Mouse (Mus musculus) forebrain, embryonic 14.5 days (tissue): ENCODE results near the gene Cenpp. TPM values are rescaled to one million over a fixed set of nuclear protein-coding genes. Genes with fewer than 3 reads are reported as not detected.
A peak's percentile ranks its signal among the peaks of the same experiment; 100 is the strongest.

Experiments
- ATAC-seq: fragments of 200-750 bp; cut with Nextera tagmentation; 2 replicates; pipeline ENCODE4 v1.8.0; 2017; ENCODE audit warnings: mild to moderate bottlenecking, moderate library complexity
- DNase-seq: peaks from one replicate; pipeline ENCODE4 v3.0.0-alpha.2; 2015; ENCODE audit warnings: low spot score
- H3K27ac ChIP-seq: fragments of 300-500 bp; sonication (generic); 2 replicates; pipeline ENCODE4 v1.5.1; 2014; ENCODE audit warnings: low read depth, mild to moderate bottlenecking, control low read depth, low read length, moderate library complexity
- H3K27me3 ChIP-seq: fragments of 300-500 bp; sonication (generic); replicated peaks from 2 replicates; pipeline ENCODE4 v1.6.1; 2014; ENCODE audit warnings: low read length, control low read depth, mixed read lengths; ENCODE audit not compliant: control insufficient read depth, insufficient read depth
- H3K36me3 ChIP-seq: fragments of 300-500 bp; sonication (generic); 2 replicates; pipeline ENCODE4 v1.6.1; 2014; ENCODE audit warnings: low read length, control low read depth; ENCODE audit not compliant: control insufficient read depth, insufficient read depth
- H3K4me1 ChIP-seq: fragments of 300-500 bp; sonication (generic); 2 replicates; pipeline ENCODE4 v1.6.1; 2014; ENCODE audit warnings: antibody characterized with exemption, low read length, control low read depth; ENCODE audit not compliant: control insufficient read depth, insufficient read depth
- H3K4me2 ChIP-seq: fragments of 300-500 bp; sonication (generic); 2 replicates; pipeline ENCODE4 v1.6.1; 2014; ENCODE audit warnings: mild to moderate bottlenecking, control low read depth, low read length
- H3K4me3 ChIP-seq: fragments of 300-500 bp; sonication (generic); 2 replicates; pipeline ENCODE4 v1.5.1; 2014; ENCODE audit warnings: low read depth, low read length, control low read depth
- H3K9ac ChIP-seq: fragments of 300-500 bp; sonication (generic); 2 replicates; pipeline ENCODE4 v1.6.1; 2014; ENCODE audit warnings: mild to moderate bottlenecking, low read length, control low read depth, moderate library complexity
- H3K9me3 ChIP-seq: fragments of 300-500 bp; sonication (generic); replicated peaks from 2 replicates; pipeline ENCODE4 v1.6.1; 2016; ENCODE audit warnings: low read length, control low read depth, mixed read lengths; ENCODE audit not compliant: control insufficient read depth
- WGBS: fragments of 180-500 bp; shearing (Covaris S2); extraction: QIAGEN DNeasy Blood & Tissue Kit; methylation state at CpG from one replicate; pipeline ENCODE4 v1.1.7; 2014; 5-methylcytosine and 5-hydroxymethylcytosine counted together
- polyA plus RNA-seq: library from polyadenylated mRNA; unstranded; fragments of >200 nt; fragmentation: Nextera tagmentation; extraction: Ambion mirVana; gene quantifications from 2 replicates; pipeline ENCODE4 v1.2.1, GENCODE M21; 2014

Gene Cenpp
- polyA plus RNA-seq, 1 experiment from 2014 or later = 20.0 TPM

- DNase-seq (no peak), ATAC-seq (no peak)
- WGBS = 39% methylated on average over 2 of the region's 2 CpGs
- Histone ChIP-seq H3K27ac (no peak overlapping the region), H3K36me3 (peaks cover under 1% of the 10 kb centered on the region; the same call in 1 of the 2 replicates), H3K27me3 (no peaks in the 10 kb centered on the region), H3K9me3 (no peaks in the 10 kb centered on the region), H3K4me1 (peaks cover 3% of the 10 kb centered on the region; the same call in 1 of the 2 replicates), H3K4me2 (no peak overlapping the region), H3K4me3 (no peak overlapping the region), H3K9ac (no peak overlapping the region)
Observed at GRCm38 (mm10) chr13:49651136-49651535, 1.4 kb downstream of the Cenpp start.

GRCm38 (mm10) chr13:49646019-49646418 is 6.6 kb downstream of the Cenpp start:
- H3K9me3 ChIP-seq = no peaks in the 10 kb centered on the region
- H3K36me3 ChIP-seq = no peaks in the 10 kb centered on the region
- H3K4me2 ChIP-seq = no peak overlapping the region
- ATAC-seq = no peak
- H3K27ac ChIP-seq = no peak overlapping the region
- 74% methylated on average over 1 of the region's 1 CpGs for WGBS
- H3K27me3 ChIP-seq = no peaks in the 10 kb centered on the region
- no peak overlapping the region for H3K4me3 ChIP-seq
- no peak overlapping the region for H3K9ac ChIP-seq
- no peak for DNase-seq
- H3K4me1 ChIP-seq = no peaks in the 10 kb centered on the region

DNA sequence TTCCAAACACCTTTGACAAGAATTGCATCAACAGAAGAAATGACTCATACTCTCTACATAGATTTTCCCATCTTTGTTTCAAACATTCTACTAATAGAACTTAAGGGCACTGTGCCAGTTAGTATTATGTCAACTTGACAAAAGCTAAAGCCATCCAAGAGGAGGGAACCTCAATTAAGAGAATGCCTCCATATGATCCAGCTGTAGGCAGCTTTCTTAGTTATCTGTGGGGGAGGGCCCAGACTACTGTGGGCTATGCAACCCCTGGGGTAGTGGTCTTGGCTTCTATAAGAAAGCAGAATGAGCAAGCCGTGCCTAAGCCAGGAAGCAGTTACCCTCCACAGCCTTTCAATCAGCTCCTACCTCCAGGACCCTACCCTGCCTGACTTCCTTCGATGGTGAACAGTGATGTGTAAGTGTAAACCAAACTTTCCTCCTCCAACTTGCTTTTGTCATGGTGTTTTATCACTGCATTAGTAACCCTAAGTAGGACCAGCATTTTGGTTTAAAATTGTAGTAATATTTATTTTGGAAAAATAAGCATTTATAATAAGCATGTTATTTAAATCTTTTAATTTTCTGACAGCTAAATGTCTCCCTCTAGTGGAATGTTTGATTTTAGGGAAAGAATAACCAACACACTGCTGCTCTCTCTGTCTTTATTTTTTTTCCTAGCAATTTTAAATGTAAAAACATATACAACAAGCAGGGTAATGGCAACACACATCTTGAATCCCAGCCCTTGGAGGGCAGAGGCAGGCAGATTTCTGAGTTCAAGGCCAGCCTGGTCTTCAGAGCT is 7.7 kb downstream of the Cenpp start:
- DNase-seq (peak; percentile 61), ATAC-seq (no peak)
- H3K4me1 ChIP-seq = no peaks in the 10 kb centered on the region
- no peak overlapping the region for H3K27ac ChIP-seq
- no peaks in the 10 kb centered on the region for H3K9me3 ChIP-seq
- no peak overlapping the region for H3K4me2 ChIP-seq
- no peak overlapping the region for H3K9ac ChIP-seq
- no peaks in the 10 kb centered on the region for H3K36me3 ChIP-seq
- no peak overlapping the region for H3K4me3 ChIP-seq
- H3K27me3 ChIP-seq = no peaks in the 10 kb centered on the region
- WGBS = 72% methylated on average over 2 of the region's 2 CpGs

DNA sequence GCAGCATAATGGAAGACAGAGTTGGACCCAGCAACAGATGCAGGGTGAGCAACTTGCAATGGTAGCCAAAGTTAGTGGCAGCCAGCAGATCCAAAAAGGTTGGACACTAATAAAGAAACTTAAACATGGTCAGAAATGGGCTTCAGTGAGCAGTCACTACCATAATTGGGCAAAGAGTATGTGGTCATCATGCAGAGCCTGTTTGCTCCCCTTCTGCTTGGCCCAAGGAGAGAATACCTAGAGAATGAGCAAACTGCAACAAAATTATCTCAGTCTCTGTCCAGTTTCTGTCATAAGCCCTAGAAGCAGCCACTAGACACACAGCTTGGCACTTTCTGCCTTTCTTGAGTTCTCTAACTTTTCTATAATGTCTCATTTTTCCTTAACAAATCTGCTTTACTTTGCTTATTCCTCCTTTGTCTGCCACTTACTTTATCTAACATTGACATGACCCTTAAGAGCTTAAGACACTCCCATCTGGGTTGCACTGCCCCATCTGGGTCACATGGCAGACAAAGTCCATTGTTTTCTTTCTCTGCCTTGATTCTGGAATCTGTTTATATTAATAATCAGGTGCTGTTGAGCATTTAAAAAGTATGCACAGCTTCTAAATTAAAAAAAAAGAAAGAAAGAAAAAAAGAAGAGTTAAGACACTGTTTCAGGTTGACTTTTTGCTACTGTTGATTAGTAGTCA is 8.8 kb downstream of the Cenpp start:
- H3K4me2 ChIP-seq = no peak overlapping the region
- no peaks in the 10 kb centered on the region for H3K9me3 ChIP-seq
- H3K36me3 ChIP-seq = no peaks in the 10 kb centered on the region
- H3K27ac ChIP-seq = no peak overlapping the region
- H3K27me3 ChIP-seq = no peaks in the 10 kb centered on the region
- no peak overlapping the region for H3K4me3 ChIP-seq
- no peak overlapping the region for H3K9ac ChIP-seq
- ATAC-seq (no peak), DNase-seq (no peak)
- no peaks in the 10 kb centered on the region for H3K4me1 ChIP-seq

DNA sequence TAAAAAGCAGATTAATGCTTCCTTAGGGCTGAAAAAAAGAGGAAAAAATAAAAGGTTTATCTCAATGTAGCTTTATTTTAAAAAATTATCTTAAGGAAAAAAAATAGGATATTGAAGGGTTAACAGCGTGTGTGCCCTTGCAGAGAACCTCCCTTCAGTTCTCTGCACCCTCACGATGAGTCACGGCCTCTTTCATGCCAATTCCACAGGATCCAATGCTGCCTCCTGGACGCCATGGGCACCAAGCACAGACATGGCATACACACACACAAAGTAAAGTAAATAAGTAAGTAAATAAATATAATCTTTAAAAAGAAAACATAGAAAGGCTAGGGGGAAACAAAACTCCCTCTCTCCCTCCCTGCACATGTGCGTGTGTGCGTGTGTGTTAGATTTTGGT is 9.9 kb downstream of the Cenpp start:
- H3K9ac ChIP-seq = no peak overlapping the region
- DNase-seq (no peak), ATAC-seq (no peak)
- no peak overlapping the region for H3K4me3 ChIP-seq
- H3K4me1 ChIP-seq = no peaks in the 10 kb centered on the region
- no peak overlapping the region for H3K4me2 ChIP-seq
- H3K27me3 ChIP-seq = no peaks in the 10 kb centered on the region
- H3K36me3 ChIP-seq = no peaks in the 10 kb centered on the region
- 73% methylated on average over 6 of the region's 6 CpGs for WGBS
- no peaks in the 10 kb centered on the region for H3K9me3 ChIP-seq
- H3K27ac ChIP-seq = no peak overlapping the region

DNA sequence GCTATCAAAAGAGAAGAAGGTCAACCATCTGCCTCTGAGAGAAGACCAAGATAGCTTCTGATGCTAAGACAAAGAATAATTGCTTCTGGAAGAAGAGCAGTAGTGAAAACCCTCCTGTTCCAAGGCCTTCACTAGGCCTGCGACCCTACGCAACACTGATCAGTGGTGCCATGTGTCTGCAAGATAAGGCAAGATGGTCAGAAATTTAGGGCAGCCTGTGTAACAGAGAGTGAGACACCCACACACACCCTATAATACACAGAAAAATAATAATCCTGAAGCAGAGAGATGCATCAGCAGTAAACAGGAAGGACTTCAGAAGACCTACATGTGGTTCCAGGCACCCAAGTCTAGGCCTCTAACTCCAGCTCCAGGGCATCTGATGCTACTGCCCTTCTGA is 12.6 kb downstream of the Cenpp start:
- H3K9ac ChIP-seq = no peak overlapping the region
- H3K9me3 ChIP-seq = no peaks in the 10 kb centered on the region
- ATAC-seq (no peak), DNase-seq (no peak)
- H3K27me3 ChIP-seq = no peaks in the 10 kb centered on the region
- no peaks in the 10 kb centered on the region for H3K36me3 ChIP-seq
- no peak overlapping the region for H3K4me2 ChIP-seq
- no peaks in the 10 kb centered on the region for H3K4me1 ChIP-seq
- H3K27ac ChIP-seq = no peak overlapping the region
- WGBS = 96% methylated on average over 2 of the region's 2 CpGs
- H3K4me3 ChIP-seq = no peak overlapping the region

DNA sequence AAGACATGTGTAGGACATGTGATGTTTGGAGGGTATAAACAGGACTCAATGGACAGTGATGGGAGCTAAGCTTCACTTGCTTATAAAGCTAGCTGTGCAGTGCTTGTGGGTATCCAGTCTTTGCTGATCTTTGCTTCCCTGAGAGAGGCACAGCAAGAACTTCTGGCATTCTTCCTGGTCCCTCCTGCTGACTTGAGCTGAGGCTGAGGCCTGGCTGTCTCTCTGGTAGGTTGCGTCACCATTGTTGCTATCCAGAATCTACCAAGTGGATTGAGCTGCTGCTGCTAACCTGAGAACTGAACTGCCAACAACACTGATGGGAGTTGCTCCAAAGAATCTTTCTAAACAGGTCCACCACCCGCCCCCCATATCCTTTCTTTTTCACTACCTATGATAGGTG is 23.5 kb downstream of the Cenpp start:
- H3K4me2 ChIP-seq = no peak overlapping the region
- DNase-seq = no peak
- no peaks in the 10 kb centered on the region for H3K36me3 ChIP-seq
- no peak for ATAC-seq
- H3K27ac ChIP-seq = no peak overlapping the region
- no peak overlapping the region for H3K9ac ChIP-seq
- H3K4me3 ChIP-seq = no peak overlapping the region
- no peaks in the 10 kb centered on the region for H3K9me3 ChIP-seq
- H3K27me3 ChIP-seq = no peaks in the 10 kb centered on the region
- 87% methylated on average over 2 of the region's 2 CpGs for WGBS
- H3K4me1 ChIP-seq = no peaks in the 10 kb centered on the region

- Histone ChIP-seq H3K27ac (no peak overlapping the region), H3K4me3 (no peak overlapping the region), H3K27me3 (no peaks in the 10 kb centered on the region), H3K4me1 (no peaks in the 10 kb centered on the region), H3K4me2 (no peak overlapping the region), H3K9me3 (no peaks in the 10 kb centered on the region), H3K9ac (no peak overlapping the region), H3K36me3 (no peaks in the 10 kb centered on the region)
- ATAC-seq = no peak
- no peak for DNase-seq
Observed at GRCm38 (mm10) chr13:49628167-49628566, 24.4 kb downstream of the Cenpp start.

GRCm38 (mm10) chr13:49623216-49623615 is 29.4 kb downstream of the Cenpp start:
- no peak overlapping the region for H3K4me2 ChIP-seq
- H3K9ac ChIP-seq = no peak overlapping the region
- ATAC-seq = no peak
- no peaks in the 10 kb centered on the region for H3K36me3 ChIP-seq
- WGBS = 97% methylated on average over 1 of the region's 1 CpGs
- H3K4me1 ChIP-seq = no peaks in the 10 kb centered on the region
- no peaks in the 10 kb centered on the region for H3K27me3 ChIP-seq
- no peak overlapping the region for H3K4me3 ChIP-seq
- no peak overlapping the region for H3K27ac ChIP-seq
- no peak for DNase-seq
- H3K9me3 ChIP-seq = no peaks in the 10 kb centered on the region
